Mouse (Mus musculus): ENCODE measurements around the gene Acot12. TPM values are rescaled to one million over a fixed set of nuclear protein-coding genes. Genes with fewer than 3 reads are reported as not detected.

Acot12 gene
- polyA plus RNA-seq (2015; fragmentation: Nextera tagmentation; extraction: Ambion mirVana), result 0.34 and 0.55 TPM in 2 replicates

GRCm38 (mm10) chr13:91741280-91742047, at the start of gene Acot12:
Gene Acot12, plus strand, starts transcription at chr13:91741512.
- H3K9me3 ChIP-seq (replicated peaks; ENCODE audit: control insufficient read depth, low read length), result no peaks in the 10 kb centered on the region
- H3K27me3 ChIP-seq (ENCODE audit: control insufficient read depth, insufficient read depth, low read length), result peaks cover 5% of the 10 kb centered on the region
- no peak within 1 kb of the TSS for H3K27ac ChIP-seq (ENCODE audit: low read length)
- H3K36me3 ChIP-seq (ENCODE audit: control insufficient read depth, insufficient read depth, low read length), result no peaks in the 10 kb centered on the region
- ATAC-seq (ENCODE audit: insufficient read depth, low FRiP score), result peak; percentile 69
- peak within 1 kb of the TSS; percentile 68 for H3K9ac ChIP-seq (ENCODE audit: low read length)
- H3K4me1 ChIP-seq (ENCODE audit: control insufficient read depth, insufficient read depth, low read length), result peaks cover 7% of the 10 kb centered on the region; the same call in 1 of the 2 replicates
- WGBS, result 9% methylated on average over 45 of the region's 45 CpGs
- peak within 1 kb of the TSS; percentile 48 for H3K4me3 ChIP-seq (replicated peaks; ENCODE audit: low read length)
- peak within 1 kb of the TSS; percentile 83 for H3K4me2 ChIP-seq (ENCODE audit: low read depth, low read length)

GRCm38 (mm10) chr13:91693615-91694014, 47.7 kb upstream of the Acot12 start:
- H3K4me3 ChIP-seq (replicated peaks; ENCODE audit: low read length), result no peak overlapping the region

GRCm38 (mm10) chr13:91695406-91695805, 45.9 kb upstream of the Acot12 start:
- H3K27ac ChIP-seq (ENCODE audit: low read length), result no peak overlapping the region
- H3K4me2 ChIP-seq (ENCODE audit: low read depth, low read length), result no peak overlapping the region
- H3K27me3 ChIP-seq (ENCODE audit: control insufficient read depth, insufficient read depth, low read length), result no peaks in the 10 kb centered on the region
- ATAC-seq (ENCODE audit: insufficient read depth, low FRiP score), result no peak
- H3K9ac ChIP-seq (ENCODE audit: low read length), result no peak overlapping the region
- peaks cover 3% of the 10 kb centered on the region; the same call in 1 of the 2 replicates for H3K36me3 ChIP-seq (ENCODE audit: control insufficient read depth, insufficient read depth, low read length)
- no peaks in the 10 kb centered on the region for H3K9me3 ChIP-seq (replicated peaks; ENCODE audit: control insufficient read depth, low read length)
- 81% methylated on average over 2 of the region's 2 CpGs for WGBS
- no peaks in the 10 kb centered on the region; the same call in 1 of the 2 replicates for H3K4me1 ChIP-seq (ENCODE audit: control insufficient read depth, insufficient read depth, low read length)
- H3K4me3 ChIP-seq (replicated peaks; ENCODE audit: low read length), result no peak overlapping the region

More at GRCm38 (mm10) chr13:91693615-91694014, 47.7 kb upstream of the Acot12 start:
- 48% methylated on average over 7 of the region's 7 CpGs for WGBS
- Histone ChIP-seq H3K36me3 (ENCODE audit: control insufficient read depth, insufficient read depth, low read length) (peaks cover 3% of the 10 kb centered on the region; the same call in 1 of the 2 replicates), H3K9me3 (replicated peaks; ENCODE audit: control insufficient read depth, low read length) (no peaks in the 10 kb centered on the region), H3K9ac (ENCODE audit: low read length) (no peak overlapping the region), H3K27me3 (ENCODE audit: control insufficient read depth, insufficient read depth, low read length) (no peaks in the 10 kb centered on the region), H3K4me1 (ENCODE audit: control insufficient read depth, insufficient read depth, low read length) (no peaks in the 10 kb centered on the region; the same call in 1 of the 2 replicates), H3K4me2 (ENCODE audit: low read depth, low read length) (no peak overlapping the region), H3K27ac (ENCODE audit: low read length) (no peak overlapping the region)
- ATAC-seq (ENCODE audit: insufficient read depth, low FRiP score), result no peak

- no peaks in the 10 kb centered on the region for H3K9me3 ChIP-seq (replicated peaks; ENCODE audit: control insufficient read depth, low read length)
- H3K36me3 ChIP-seq (ENCODE audit: control insufficient read depth, insufficient read depth, low read length), result no peaks in the 10 kb centered on the region
- H3K4me1 ChIP-seq (ENCODE audit: control insufficient read depth, insufficient read depth, low read length), result no peaks in the 10 kb centered on the region; the same call in 1 of the 2 replicates
- ATAC-seq (ENCODE audit: insufficient read depth, low FRiP score), result no peak
- no peaks in the 10 kb centered on the region for H3K27me3 ChIP-seq (ENCODE audit: control insufficient read depth, insufficient read depth, low read length)
- WGBS, result 68% methylated on average over 2 of the region's 2 CpGs
- no peak overlapping the region for H3K27ac ChIP-seq (ENCODE audit: low read length)
- H3K9ac ChIP-seq (ENCODE audit: low read length), result no peak overlapping the region
- H3K4me3 ChIP-seq (replicated peaks; ENCODE audit: low read length), result no peak overlapping the region
- no peak overlapping the region for H3K4me2 ChIP-seq (ENCODE audit: low read depth, low read length)
Observed at GRCm38 (mm10) chr13:91696109-91696645, 45.1 kb upstream of the Acot12 start.

- WGBS, result 40% methylated on average over 3 of the region's 3 CpGs
- H3K4me2 ChIP-seq (ENCODE audit: low read depth, low read length), result no peak overlapping the region
- H3K36me3 ChIP-seq (ENCODE audit: control insufficient read depth, insufficient read depth, low read length), result no peaks in the 10 kb centered on the region
- H3K4me1 ChIP-seq (ENCODE audit: control insufficient read depth, insufficient read depth, low read length), result no peaks in the 10 kb centered on the region; the same call in 1 of the 2 replicates
- no peak for ATAC-seq (ENCODE audit: insufficient read depth, low FRiP score)
- no peak overlapping the region for H3K27ac ChIP-seq (ENCODE audit: low read length)
- no peak overlapping the region for H3K9ac ChIP-seq (ENCODE audit: low read length)
- no peaks in the 10 kb centered on the region for H3K9me3 ChIP-seq (replicated peaks; ENCODE audit: control insufficient read depth, low read length)
- H3K27me3 ChIP-seq (ENCODE audit: control insufficient read depth, insufficient read depth, low read length), result no peaks in the 10 kb centered on the region
- H3K4me3 ChIP-seq (replicated peaks; ENCODE audit: low read length), result no peak overlapping the region
Observed at GRCm38 (mm10) chr13:91697011-91697410, 44.3 kb upstream of the Acot12 start.

- H3K36me3 ChIP-seq (ENCODE audit: control insufficient read depth, insufficient read depth, low read length), result 0 out of 2 replicates have a peak, but pooled peaks cover 4% of the 10 kb centered on the region
- WGBS, result 51% methylated on average over 6 of the region's 6 CpGs
- no peak overlapping the region for H3K4me2 ChIP-seq (ENCODE audit: low read depth, low read length)
- no peaks in the 10 kb centered on the region for H3K9me3 ChIP-seq (replicated peaks; ENCODE audit: control insufficient read depth, low read length)
- no peak for ATAC-seq (ENCODE audit: insufficient read depth, low FRiP score)
- no peaks in the 10 kb centered on the region for H3K27me3 ChIP-seq (ENCODE audit: control insufficient read depth, insufficient read depth, low read length)
- no peak overlapping the region for H3K9ac ChIP-seq (ENCODE audit: low read length)
- H3K4me1 ChIP-seq (ENCODE audit: control insufficient read depth, insufficient read depth, low read length), result no peaks in the 10 kb centered on the region
- no peak overlapping the region for H3K4me3 ChIP-seq (replicated peaks; ENCODE audit: low read length)
- H3K27ac ChIP-seq (ENCODE audit: low read length), result no peak overlapping the region
Observed at GRCm38 (mm10) chr13:91702337-91702736, 39.0 kb upstream of the Acot12 start.

GRCm38 (mm10) chr13:91719487-91719886, 21.8 kb upstream of the Acot12 start:
- H3K27ac ChIP-seq (ENCODE audit: low read length), result no peak overlapping the region
- H3K36me3 ChIP-seq (ENCODE audit: control insufficient read depth, insufficient read depth, low read length), result no peaks in the 10 kb centered on the region
- H3K4me1 ChIP-seq (ENCODE audit: control insufficient read depth, insufficient read depth, low read length), result no peaks in the 10 kb centered on the region
- no peak overlapping the region for H3K4me3 ChIP-seq (replicated peaks; ENCODE audit: low read length)
- no peaks in the 10 kb centered on the region for H3K27me3 ChIP-seq (ENCODE audit: control insufficient read depth, insufficient read depth, low read length)
- no peak overlapping the region for H3K4me2 ChIP-seq (ENCODE audit: low read depth, low read length)
- no peak for ATAC-seq (ENCODE audit: insufficient read depth, low FRiP score)
- no peak overlapping the region for H3K9ac ChIP-seq (ENCODE audit: low read length)
- 95% methylated on average over 6 of the region's 6 CpGs for WGBS
- no peaks in the 10 kb centered on the region for H3K9me3 ChIP-seq (replicated peaks; ENCODE audit: control insufficient read depth, low read length)

- 67% methylated on average over 8 of the region's 8 CpGs for WGBS
- H3K4me1 ChIP-seq (ENCODE audit: control insufficient read depth, insufficient read depth, low read length), result no peaks in the 10 kb centered on the region
- no peak overlapping the region for H3K27ac ChIP-seq (ENCODE audit: low read length)
- no peaks in the 10 kb centered on the region for H3K9me3 ChIP-seq (replicated peaks; ENCODE audit: control insufficient read depth, low read length)
- ATAC-seq (ENCODE audit: insufficient read depth, low FRiP score), result no peak; the same call in 1 of the 2 replicates
- H3K4me2 ChIP-seq (ENCODE audit: low read depth, low read length), result no peak overlapping the region
- no peak overlapping the region for H3K4me3 ChIP-seq (replicated peaks; ENCODE audit: low read length)
- no peaks in the 10 kb centered on the region for H3K36me3 ChIP-seq (ENCODE audit: control insufficient read depth, insufficient read depth, low read length)
- no peak overlapping the region for H3K9ac ChIP-seq (ENCODE audit: low read length)
- no peaks in the 10 kb centered on the region for H3K27me3 ChIP-seq (ENCODE audit: control insufficient read depth, insufficient read depth, low read length)
Observed at GRCm38 (mm10) chr13:91723108-91723735, 18.1 kb upstream of the Acot12 start.

- no peaks in the 10 kb centered on the region for H3K4me1 ChIP-seq (ENCODE audit: control insufficient read depth, insufficient read depth, low read length)
- H3K36me3 ChIP-seq (ENCODE audit: control insufficient read depth, insufficient read depth, low read length), result no peaks in the 10 kb centered on the region
- no peaks in the 10 kb centered on the region for H3K27me3 ChIP-seq (ENCODE audit: control insufficient read depth, insufficient read depth, low read length)
- H3K9me3 ChIP-seq (replicated peaks; ENCODE audit: control insufficient read depth, low read length), result no peaks in the 10 kb centered on the region
- no peak overlapping the region for H3K27ac ChIP-seq (ENCODE audit: low read length)
- no peak for ATAC-seq (ENCODE audit: insufficient read depth, low FRiP score)
- H3K9ac ChIP-seq (ENCODE audit: low read length), result no peak overlapping the region
- no peak overlapping the region for H3K4me3 ChIP-seq (replicated peaks; ENCODE audit: low read length)
- WGBS, result 75% methylated on average over 7 of the region's 7 CpGs
- H3K4me2 ChIP-seq (ENCODE audit: low read depth, low read length), result no peak overlapping the region
Observed at GRCm38 (mm10) chr13:91723736-91724119, 17.6 kb upstream of the Acot12 start.
